Mouse (Mus musculus) layer of hippocampus, adult 8-10 months (tissue): ENCODE data around the gene Uchl4. TPM values are rescaled to one million over a fixed set of nuclear protein-coding genes. Genes with fewer than 3 reads are reported as not detected.

Source experiments
- DNase-seq, 2 experiments: peaks; one replicate each; pipeline ENCODE4 v3.0.0; 2022; ENCODE audit warnings: low spot score in 2 of 2
- microRNA-seq, 2 experiments: library from miRNA; unstranded; fragments of <30 nt; microRNA quantifications; one replicate each; pipeline ENCODE4 v1.2.0; 2022
- total RNA-seq, 4 experiments: library from RNA; stranded (reverse); gene quantifications; 2 replicates each; pipeline ENCODE4 v1.2.4; 2022

Uchl4 gene
- total RNA-seq, 4 experiments from 2014 or later: 1.8 to 3.8 (median 3.0) TPM

DNA sequence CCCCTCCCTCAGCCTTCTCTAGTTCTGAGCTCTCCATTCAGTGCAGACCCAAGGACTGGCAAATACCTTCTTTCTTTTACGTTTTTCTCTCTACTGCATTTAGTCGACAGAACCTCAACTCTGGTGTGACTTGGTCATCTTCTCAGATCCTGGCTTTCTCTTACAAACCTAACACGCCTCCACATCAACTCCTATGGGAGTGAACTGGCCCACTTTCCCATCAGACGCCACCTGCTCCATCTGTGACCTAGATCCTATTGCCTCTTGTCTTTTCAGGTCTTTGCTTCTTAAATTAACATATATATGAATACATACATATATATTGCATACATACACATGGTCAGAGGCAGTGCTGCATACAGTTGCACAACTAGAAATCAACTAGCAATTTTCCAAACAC, 38.8 kb downstream of the Uchl4 start:
- DNase-seq: no peak

DNA sequence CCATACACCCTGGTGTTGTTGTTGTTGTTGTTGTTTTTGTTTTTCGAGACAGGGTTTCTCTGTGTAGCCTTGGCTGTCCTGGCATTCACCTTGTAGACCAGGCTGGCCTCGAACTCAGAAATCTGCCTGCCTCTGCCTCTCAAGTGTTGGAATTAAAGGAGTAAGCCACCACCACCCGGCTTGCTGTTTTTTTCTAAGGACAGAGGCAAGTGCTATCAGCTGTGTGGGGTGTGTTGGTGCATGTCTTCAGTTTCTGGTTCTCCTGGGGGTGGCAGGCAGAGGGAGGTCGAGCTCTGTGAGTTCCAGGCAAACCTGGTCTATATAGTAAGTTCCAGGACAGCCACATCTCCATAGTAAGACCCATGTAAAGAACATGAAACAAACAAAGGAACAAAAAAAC, 39.3 kb downstream of the Uchl4 start:
- DNase-seq: no peak

- no peak for DNase-seq
Observed at GRCm38 (mm10) chr9:64274919-64275318, 39.9 kb downstream of the Uchl4 start.

- DNase-seq: peak; percentile 21 to 58
Observed at GRCm38 (mm10) chr9:64277706-64278105, 42.7 kb downstream of the Uchl4 start.

GRCm38 (mm10) chr9:64278665-64279310, 43.8 kb downstream of the Uchl4 start:
- DNase-seq: no peak

DNA sequence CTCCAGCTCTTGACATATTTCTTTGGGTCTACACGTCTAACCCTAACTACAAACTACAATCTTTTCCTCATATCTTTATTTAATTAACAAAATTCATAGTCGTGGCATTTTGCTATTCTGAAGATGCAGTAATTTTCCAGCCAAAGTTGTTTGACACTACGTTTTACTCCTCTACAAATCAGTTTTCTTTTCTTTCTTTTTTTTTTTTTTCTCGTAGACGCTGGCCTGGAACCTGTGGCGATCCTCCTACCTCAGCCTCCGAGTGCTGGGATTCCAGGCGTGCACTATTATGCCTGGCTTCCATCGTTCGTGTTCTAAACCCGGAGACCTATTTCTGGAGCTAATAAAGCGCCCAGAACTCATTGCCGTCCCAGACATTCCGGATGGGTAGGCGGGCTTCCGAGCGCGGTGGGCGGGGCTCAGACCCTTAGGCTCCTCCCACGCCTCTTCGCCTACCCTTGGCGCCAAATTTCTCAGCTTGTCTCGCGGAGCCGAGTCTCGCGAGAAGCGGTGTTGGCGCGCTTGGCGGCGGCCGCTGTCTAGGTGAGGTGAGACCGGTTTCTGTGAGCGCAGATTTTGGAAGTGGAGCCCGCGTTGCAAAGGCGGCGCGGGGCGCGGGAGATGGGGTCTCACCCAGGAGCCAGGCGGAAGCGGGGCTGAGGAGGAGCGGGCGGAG, 46.2 kb downstream of the Uchl4 start, which contains the start of gene Tipin:
Gene Tipin (plus strand): TSS at position 477 of the 676 bp plus-strand sequence.
- DNase-seq: peak; percentile 89 to 91

DNA sequence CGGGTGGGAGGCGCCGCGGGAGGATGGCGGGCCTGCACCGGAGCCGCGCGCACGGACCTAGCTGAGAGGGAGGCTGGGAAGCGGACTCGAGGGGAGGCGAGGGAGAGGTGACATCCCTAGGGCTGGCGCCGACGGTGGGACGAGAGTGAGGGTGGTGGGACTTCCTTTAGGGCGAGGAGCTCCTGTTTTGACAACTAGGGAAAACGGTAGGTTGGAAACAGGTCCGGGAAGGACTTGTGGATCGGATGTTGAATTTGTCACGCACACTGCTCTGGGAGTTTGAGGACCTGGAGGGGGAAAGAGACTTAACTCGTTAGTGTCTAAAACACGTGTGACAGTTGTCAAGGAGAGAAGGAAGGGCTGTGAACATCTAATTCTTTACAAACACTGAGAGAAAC, 46.8 kb downstream of the Uchl4 start:
- DNase-seq: no peak

GRCm38 (mm10) chr9:64282404-64282987, 47.5 kb downstream of the Uchl4 start:
- DNase-seq: no peak

Small RNA genes lying within 50 kb of the gene (microRNA-seq; reads per million reads assigned to microRNA genes)
- gene Gm24106: 0 reads per million in 2 experiments

Other genes starting within 250 kb of the Uchl4 start
- 1 to 10 TPM; 1.7 to 2.5 (median 2.0) TPM for gene Smad6, start 213.1 kb upstream of the Uchl4 start, total RNA-seq
- under 1 TPM in 1 of 4 experiments, not detected in 3; 0.76 TPM for gene Lctl, start 118.1 kb upstream of the Uchl4 start, total RNA-seq
- gene Zwilch, start 62.1 kb upstream of the Uchl4 start, total RNA-seq: 1 to 10 TPM; 4.6 to 6.8 (median 5.6) TPM
- gene Rpl4, start 61.8 kb upstream of the Uchl4 start, total RNA-seq: 100 to 1,000 TPM; 522 to 674 (median 595) TPM
- gene Snapc5, start 55.9 kb upstream of the Uchl4 start, total RNA-seq: 10 to 100 TPM; 16.5 to 19.2 (median 16.7) TPM
- 100 to 1,000 TPM; 290 to 306 (median 301) TPM for gene Map2k1, start 18.4 kb downstream of the Uchl4 start, total RNA-seq
- 10 to 100 TPM; 11.7 to 23.6 (median 17.9) TPM for gene Tipin, start 46.4 kb downstream of the Uchl4 start, total RNA-seq
- 10 to 100 TPM; 28.9 to 30.1 (median 29.6) TPM for gene Dis3l, start 106.1 kb downstream of the Uchl4 start, total RNA-seq
- 10 to 100 TPM; 11.7 to 16.9 (median 14.2) TPM for gene Megf11, start 150.4 kb downstream of the Uchl4 start, total RNA-seq